Mouse (Mus musculus) testis, adult 2 months (tissue): ENCODE results near the gene Cd163l1.

Experiments used
- CTCF ChIP-seq: fragments of 200-500 bp; IDR thresholded peaks from 2 replicates; pipeline ENCODE4 v1.5.1; 2012; ENCODE audit warnings: low read depth, mild to moderate bottlenecking, inconsistent platforms, low read length, moderate library complexity; ENCODE audit not compliant: control insufficient read depth, insufficient read depth, insufficient replicate concordance
- POLR2A ChIP-seq: fragments of 200-500 bp; IDR thresholded peaks from 2 replicates; pipeline ENCODE4 v1.6.1; 2012; ENCODE audit warnings: low read depth, mild to moderate bottlenecking, inconsistent platforms, low read length, moderate library complexity; ENCODE audit not compliant: control insufficient read depth

- TF ChIP-seq CTCF = no peak
- no peak for TF ChIP-seq POLR2A
These were observed 9.4 kb upstream of the Cd163l1 start for GRCm38 (mm10) chr7:140208677-140209076.
